Mouse (Mus musculus): ENCODE measurements at regions not wholly inside any gene's neighbourhood (a gene's known extent, or its start where the extent isn't known, plus 50 kb on each side); places are given as distances from the start of the nearest gene placed in this dataset.
A peak's percentile ranks its signal among the peaks of the same experiment; 100 is the strongest.

DNA sequence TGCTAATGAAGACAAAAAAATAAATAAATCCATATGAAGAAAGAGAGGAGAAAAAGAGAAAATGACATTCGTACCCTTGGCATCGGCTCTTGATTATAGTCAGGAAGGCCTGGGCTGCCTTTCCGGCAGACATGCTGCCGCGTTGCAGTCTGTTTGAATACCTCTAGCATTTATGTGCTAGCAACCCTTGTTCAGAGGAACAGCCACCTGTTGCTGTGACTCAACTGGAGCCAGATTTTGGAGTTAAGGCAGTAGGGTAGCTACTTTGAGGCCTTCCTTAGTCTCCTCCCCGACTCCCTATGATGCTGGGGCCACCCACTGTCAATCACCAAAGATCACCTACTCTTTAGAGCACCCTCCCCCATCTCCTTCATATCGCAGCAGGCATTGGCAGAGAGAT lies 148.5 kb upstream of the Cops8 start:
- DNase-seq (ENCODE audit: low read depth, low spot score), result no peak

DNA sequence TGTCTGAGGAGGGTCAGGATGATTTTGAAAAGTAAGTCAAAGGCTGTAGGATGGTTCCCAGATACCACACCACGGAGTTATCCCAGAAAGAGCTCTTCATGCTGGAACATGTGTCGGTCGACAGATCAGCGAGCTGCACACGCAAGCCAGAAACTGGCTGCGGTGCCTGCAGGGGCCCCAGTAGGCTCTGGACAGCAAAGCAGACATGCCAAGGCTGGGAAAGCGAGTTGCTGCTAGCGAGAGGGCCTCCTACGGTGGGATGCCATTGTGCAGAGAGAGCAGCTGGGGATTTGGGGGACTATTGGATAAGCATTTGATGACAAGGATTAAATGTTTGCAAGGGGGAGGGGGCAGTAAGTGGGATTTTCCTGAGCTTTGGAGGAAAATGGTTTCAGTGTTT lies 145.4 kb upstream of the Cops8 start:
- no peak for DNase-seq (ENCODE audit: low read depth, low spot score)

DNA sequence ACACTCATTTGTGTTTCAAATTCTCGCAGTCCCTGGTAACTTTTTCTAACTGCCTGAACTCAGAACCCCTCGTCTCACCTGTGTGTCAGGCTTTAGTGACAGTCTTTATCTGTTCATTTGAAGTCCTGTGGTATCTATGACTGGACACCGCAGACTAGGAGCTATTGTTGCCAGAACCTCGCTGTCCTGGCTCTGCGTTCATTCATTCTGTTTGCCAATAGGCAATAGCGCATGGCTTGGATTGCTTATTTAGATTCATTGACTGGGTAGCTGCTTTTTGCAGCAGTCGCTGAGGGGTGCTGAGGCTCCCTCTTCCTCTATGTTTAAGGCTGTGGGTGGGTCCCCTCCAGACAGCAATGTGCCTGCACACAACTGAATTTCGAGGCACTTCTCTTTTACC lies 144.6 kb upstream of the Cops8 start:
- DNase-seq (ENCODE audit: low read depth, low spot score), result no peak

DNA sequence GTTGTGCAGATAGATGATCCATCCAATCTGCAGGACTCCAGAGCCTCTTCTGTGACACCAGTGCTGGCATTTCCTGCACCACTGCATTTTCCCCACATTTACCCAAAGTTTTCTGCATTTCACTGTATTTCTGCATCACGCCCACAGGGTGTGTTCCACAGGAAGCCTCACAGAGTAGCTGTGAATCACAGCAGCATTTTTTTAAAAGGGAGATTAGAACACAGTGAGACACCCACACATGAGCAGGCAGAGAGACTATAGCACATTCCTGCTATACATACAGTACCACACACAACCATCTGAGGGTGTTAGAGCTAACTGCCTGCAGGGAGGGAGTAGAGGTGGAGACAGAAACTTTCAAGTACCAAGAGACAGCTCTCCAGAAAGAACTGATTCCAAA lies 141.1 kb upstream of the Cops8 start:
- DNase-seq (ENCODE audit: low read depth, low spot score), result no peak

DNA sequence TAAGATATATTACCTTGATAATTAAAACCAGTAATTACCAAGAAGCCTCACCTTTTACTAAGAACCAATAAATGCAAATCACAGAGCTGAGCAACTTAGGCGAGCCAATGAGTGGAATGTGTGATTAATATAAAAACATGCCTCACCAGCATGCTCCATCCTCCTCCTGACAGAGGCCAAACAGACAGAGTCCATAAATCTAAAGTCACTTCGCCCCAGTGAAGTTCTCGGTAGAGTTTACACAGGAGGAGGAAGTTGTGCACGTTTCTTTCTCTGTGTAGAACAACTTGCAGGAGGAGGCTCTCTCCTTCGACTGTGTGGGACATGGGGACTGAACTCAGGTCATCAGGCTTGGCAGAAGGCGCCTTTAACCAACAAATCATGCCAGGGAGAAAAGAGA lies 139.5 kb upstream of the Cops8 start:
- no peak for DNase-seq (ENCODE audit: low read depth, low spot score)

DNA sequence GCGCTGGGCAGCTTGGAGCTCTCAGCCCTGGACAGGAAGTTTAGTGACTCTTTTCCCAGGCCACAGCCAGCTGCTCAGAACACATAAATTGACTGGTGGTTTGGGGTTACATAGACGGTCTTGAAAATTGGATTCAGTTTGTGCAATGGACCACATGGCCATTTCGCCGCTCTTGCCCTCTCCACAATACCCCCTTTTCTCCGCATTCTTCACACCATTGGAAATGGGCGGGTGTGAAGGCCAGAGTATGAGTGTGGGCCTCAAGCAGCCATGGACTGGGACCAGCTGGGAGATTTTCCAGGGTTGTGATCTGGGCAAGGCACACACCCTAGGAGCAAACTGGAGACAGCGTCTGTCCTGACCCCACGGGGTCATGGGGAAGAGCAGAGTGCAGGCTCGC lies 135.1 kb upstream of the Cops8 start:
- DNase-seq (ENCODE audit: low read depth, low spot score), result peak; percentile 70

DNA sequence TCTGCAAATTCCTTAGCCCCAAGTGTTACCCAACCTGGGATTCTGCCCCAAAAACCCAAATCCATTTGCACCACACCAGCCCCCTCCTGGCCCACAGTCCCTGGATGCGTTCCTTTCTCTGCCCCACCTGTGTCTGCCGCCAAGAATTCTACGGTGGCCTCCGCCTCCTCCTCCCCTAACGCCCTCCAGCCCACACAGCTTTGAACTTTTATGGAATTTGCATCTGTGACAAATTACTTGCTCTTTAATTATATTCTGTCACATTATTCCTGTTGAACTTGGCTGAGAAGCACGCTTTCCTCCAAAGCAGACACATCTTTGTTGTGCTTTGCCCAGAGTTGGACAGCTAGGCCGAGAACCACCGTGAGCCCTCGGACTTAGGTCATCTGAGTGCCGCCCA lies 131.8 kb upstream of the Cops8 start:
- DNase-seq (ENCODE audit: low read depth, low spot score), result no peak

DNA sequence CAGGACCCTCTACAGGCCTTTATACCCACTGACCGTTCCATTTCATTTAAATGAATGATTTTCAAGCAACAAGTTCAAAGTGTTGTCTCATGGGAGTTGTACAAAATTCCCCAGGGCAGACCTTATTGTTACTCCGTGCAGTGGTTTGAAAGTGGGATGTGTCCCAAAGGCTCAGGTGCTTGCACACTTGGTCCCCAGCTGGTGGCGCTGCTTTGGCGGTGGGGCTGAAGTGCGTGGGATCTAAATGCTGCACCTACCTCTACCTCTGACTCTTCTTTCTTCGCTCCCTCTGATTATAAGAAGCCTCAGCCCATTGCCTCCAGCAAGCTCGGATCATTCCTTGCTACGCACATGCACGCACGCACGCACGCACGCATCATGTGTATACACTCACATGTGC lies 131.0 kb upstream of the Cops8 start:
- no peak for DNase-seq (ENCODE audit: low read depth, low spot score)

DNA sequence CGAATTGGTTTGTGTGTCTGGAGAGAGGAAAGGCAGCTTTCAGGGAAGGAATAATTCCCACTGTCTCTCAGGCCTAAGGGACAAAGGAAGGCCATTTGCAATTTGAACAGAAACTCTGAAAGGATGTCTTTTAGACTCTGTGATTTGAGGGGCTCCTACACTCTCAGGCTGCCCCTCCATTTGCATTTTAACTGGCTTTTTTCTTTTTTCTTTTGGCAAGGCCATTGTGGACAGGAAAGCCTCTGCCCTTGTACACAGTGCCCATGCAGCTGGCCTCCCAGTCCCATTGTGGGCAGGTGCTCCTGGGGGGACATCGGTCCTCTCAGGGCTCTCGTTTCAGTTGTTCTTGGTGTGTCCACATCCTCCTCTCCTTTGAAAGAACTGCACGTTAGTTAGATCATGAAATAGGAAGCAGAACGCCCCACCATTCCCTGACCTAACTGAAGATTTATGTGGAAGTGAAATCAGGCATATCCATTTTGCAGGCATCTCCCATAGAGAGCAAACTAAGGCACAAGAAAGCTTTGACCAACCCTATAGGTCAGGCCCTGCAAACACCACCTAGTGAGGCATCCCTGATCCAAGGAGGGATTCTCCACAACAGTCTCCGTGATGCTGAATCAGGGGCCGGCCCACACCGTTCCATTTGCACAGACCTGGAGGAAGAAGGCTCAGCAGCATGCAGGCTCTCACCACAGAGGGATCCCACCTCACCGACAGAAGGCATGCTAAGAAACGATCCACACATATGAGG lies 127.5 kb upstream of the Cops8 start:
- peak; percentile 51 for DNase-seq (ENCODE audit: low read depth, low spot score)

DNA sequence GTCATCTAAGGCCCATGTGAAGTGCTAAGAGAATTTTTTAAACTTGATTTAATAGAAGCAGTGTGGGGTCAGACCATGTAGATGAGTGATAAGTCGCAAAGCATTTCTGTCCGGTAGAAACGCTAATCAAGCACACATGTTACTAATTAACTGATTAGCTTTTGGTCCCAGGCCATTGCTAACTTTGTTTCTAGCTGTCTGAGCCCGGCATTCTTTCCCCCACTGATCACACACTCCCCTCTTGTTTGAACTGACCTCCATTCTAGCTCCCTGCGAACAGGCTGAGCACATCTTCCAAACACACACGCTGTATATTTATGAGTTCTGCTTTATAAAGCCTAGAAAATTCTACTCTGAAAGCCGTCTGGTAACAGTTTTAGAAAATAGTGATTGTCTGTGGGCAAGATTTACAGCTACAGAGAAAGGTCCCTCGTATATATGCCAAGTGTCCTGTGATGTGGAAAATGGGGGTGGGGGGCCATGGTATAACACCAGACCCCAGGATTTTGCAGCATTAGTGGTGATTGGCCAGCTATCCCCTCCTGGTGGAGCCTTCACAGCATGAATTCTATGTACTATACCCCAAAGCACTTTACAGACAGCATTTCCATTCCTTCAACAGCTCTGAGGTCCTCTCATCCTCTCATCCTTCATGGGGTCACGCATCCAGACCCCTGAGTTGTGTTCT lies 126.1 kb upstream of the Cops8 start:
- DNase-seq (ENCODE audit: low read depth, low spot score), result peak; percentile 50

DNA sequence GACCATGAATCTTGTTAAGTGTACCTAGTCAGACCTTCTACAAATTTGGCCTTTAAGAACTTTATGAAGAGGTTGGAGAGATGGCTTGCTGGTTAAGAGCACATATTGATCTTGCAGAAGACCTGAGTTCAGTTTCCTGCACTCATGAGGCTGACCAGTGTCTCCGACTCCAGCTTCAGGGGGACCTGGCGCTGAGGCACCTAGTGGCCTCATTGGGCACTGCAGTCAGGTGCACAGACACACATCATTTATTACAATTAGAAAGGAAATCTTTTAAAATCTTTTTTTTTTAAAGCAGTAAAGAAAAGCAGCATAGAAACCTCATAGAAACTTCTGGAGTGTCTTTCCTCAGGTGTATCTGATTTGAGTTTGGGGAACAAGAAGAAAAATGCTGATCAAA lies 123.9 kb upstream of the Cops8 start:
- DNase-seq (ENCODE audit: low read depth, low spot score), result no peak

DNA sequence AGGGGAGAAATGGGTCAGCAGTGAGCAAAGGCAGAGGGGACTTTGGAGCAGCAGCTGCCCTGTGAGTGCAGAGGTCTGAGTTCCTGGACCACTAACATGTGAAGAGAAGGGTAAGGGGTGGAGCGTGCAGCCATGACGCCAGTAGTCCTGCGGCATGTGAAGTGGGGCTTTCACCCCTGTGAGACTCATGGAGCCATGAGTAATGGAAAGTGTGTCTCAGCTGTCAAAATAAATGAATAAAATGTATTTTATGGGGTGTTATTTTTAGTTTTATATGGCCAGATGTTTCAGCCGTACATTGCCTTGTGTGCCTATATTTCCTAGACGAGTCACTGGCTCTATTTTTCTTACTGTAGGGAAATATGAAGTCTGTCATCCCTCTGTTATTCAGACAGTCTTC lies 121.5 kb upstream of the Cops8 start:
- no peak for DNase-seq (ENCODE audit: low read depth, low spot score)

DNA sequence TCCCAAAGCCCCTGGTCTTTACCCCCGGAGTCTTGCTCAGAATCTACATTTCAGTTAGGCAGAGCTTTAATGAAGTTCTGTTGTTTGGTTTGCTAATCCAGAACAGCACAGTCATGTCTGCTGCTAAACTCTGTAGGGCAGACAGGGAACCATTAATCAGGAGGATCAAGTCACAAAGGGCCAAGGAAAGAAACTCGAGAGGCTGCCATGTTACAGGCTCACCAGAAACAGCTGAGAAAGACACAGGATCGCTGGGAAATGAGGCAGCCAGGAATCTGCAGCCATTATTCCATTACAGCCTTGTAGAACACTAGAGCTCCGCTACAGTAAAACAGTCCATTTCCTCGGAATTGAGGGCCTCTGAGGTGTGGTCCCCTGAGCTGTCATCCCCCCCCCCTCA lies 121.1 kb upstream of the Cops8 start:
- no peak for DNase-seq (ENCODE audit: low read depth, low spot score)

DNA sequence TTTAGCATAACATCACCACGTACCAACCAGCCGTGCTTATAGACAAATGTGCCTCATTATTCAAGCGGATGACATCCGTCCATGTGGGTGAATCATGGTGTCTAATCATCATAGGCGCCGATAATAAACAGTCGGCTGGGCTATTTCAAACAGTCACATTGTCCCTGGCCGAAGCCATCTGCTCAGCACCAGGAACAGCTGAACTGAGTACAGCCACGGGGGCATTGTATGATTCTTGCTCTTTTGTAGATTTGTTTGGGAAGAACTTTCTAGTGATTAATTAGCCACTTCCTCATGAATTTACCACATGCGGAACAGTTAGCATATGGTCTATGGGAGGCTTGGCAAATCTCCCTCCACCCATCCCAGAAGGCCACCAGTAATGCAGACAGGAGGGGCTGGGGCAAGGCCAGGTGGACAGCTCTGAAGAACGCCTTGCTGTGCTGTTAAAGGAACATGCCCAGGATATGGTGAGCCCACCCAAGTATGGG lies 116.4 kb upstream of the Cops8 start:
- DNase-seq (ENCODE audit: low read depth, low spot score), result peak; percentile 61

DNA sequence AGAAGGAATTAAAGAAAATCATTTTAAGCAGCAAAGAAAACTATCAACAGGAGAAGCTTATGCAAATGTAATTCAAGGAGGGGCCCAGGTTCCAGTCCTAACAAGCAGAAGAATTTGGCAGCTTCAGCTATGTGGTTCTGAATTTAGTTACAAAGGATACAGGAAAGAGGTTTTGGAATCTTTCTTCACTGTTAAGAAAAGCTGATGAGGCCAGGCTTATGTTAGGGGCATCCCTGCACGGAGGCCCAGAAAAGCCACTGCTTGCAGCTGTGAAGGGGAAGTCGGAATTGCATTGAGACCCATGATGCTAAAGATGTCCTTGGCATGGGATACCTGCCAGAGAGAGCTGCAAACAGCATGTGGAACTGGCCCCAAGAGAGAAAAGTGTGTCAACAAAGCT lies 114.9 kb upstream of the Cops8 start:
- DNase-seq (ENCODE audit: low read depth, low spot score), result no peak

DNA sequence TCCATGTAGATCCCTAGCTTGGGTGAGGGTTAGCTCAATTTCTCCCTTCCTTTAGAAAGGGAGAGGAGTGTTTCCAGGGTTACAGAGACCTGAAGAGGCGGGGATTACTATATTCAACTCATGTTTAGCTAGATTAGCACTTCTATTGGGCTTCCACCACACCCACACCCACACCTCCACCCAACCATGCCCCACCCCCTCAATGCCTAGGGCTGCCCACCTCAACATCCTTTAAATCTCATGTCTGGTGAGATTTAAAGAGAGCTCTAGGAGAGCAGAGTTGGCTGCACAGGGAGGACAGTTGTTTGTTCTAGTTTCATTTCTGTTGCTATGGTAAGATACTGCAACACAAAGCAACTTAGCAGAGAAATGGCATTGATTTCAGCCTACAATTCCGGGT lies 113.8 kb upstream of the Cops8 start:
- no peak for DNase-seq (ENCODE audit: low read depth, low spot score)

DNA sequence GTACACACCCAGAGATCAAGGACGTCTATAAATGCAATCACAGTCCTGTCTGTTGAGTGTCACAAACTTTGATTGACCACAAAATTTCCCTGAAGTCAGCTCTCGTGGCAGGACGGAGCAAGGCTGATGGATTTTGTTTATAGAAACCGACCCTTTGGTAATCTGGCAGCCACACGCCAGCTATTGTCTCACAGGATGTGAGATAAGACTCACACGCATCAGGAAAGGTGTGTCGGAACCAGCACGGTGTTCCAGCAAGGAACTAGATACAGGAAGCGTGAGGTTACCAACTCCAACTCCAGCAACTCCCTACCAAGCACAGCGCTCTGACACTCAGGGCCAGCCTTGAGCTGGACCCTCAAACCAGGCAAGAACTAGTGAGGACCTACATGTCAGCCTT lies 112.4 kb upstream of the Cops8 start:
- DNase-seq (ENCODE audit: low read depth, low spot score), result no peak

DNA sequence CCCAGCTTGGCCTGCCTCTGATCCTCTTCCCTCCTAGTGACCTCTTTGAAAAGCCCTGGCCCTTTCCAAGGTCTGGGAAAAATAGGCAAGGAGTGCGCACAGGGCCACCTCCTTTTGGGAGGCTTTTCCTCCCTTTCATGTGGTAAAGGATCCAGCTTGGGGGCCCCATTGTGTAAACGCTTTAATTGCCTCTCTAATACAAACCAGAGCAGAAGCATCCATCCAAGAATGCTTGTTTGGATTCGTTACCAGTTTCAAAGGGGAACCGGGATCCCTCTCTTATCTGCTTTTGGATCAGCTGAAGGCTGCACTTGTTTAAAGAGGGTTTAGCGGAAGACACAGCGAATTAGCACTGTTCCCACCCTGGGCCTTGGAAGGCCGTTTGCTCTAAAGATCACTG lies 109.3 kb upstream of the Cops8 start:
- DNase-seq (ENCODE audit: low read depth, low spot score), result no peak

DNA sequence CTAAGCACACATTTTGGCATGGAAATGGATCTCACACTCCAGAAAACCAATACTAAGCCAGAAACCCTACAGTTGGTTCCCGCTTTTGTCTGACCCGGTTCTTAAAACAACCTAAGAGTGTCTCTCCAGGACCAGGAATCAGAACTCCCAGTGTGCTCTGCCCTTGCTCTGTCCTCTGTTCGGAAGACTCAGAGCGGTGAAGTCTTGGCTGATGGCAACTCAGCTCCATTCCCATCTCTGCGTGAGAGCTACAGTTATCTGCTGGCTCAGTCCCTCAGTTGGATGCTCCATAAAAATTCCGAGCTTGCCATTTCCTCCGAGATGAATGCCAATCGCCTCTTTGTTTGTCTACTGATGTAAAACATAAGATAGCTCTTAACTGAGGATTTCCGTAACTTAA lies 107.6 kb upstream of the Cops8 start:
- no peak for DNase-seq (ENCODE audit: low read depth, low spot score)

DNA sequence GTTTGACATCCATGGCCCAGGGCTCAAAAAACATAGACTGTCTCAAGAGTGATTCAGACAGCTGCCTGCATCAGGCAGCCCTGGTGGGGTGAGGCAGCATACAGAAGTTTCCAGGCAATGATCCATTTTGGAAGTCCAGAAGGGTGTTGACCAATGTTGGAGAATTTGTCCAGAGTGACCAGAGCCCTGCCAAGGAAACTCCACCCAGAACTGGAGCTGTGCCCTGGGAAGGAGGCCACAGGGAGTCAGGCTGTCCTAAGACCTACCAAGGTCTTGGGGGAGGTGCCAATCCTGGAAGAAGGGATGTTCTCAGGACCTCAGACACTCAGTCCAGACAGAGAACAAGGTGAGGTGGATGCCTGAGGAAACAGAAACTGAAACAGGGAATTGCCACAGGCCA lies 105.2 kb upstream of the Cops8 start:
- DNase-seq (ENCODE audit: low read depth, low spot score), result no peak

DNA sequence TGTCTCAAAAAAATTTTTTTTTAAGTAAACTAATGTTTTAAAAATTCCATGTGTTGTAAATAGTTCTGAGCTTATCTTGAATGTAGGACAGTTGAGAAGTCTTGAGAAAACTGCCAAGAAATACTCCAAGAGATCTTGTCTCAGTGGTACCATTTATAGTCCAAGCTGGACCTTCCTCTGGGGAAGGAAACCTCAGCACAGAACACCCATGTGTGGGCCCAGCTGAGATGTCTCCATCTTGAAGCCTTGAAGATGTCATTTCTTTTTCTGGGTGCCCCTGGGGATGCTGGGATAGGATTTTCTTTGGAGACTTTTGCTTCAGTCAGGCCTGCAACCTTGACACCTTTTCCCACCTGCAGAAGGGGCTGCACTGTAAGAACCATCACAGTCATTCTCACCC lies 101.4 kb upstream of the Cops8 start:
- no peak for DNase-seq (ENCODE audit: low read depth, low spot score)

DNA sequence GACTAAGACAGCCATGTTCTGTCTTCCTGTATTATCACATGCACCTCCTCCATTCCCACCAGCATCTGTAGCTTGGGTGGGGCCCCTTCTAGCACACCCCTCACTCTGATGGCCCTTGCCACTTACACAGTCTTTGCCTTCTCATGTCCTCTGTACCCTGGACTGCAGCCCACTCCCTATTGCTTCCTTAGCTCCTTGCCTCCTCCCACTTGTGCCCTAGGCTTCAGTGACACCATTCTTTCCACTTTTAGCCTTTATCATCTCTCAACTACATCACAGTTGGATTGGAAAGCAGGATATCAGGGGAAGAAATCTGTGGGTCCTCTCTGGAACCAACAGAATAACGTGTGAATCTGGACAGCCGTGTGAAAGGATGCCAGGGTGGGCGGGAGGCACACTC lies 100.4 kb upstream of the Cops8 start:
- DNase-seq (ENCODE audit: low read depth, low spot score), result no peak

DNA sequence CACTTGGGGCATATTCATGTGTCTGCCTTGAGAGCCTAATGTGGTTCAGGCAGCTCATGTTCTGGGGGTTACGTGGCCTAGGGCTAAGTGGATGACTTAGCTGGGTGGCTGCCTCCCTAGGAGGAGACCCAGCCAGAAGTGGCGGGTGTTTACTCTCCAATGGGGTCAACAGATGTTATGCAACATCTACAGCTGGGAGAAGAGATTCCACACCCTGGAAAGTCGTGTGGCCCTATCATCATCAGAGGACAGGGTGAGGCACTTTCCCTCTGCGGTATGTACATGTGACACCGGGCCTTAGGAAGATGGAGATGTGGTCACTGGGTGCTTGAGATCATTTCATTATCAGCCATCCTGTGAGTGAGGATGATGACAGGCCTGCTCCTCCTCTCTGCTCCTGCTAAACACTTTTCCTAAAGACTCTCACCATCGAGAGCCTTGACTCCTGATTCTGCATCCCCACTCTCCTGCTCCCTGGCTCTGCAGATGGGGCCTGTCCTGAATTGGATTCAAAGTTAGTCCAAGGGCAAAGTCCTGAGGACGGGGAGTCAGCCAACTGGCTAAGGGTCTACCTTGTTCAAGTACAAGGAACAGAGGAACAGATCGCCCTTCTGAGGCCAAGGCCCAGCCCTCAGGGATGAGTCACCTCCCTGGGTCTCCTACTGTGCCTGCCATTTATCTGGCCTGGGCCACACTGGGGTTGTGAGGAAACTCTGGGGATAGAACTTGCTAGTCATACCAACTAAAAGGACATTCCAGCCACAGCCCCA lies 99.8 kb upstream of the Cops8 start:
- DNase-seq (ENCODE audit: low read depth, low spot score), result no peak

Measured in mesoderm, embryonic 11.5 days (tissue).